Mouse (Mus musculus): ENCODE results near the gene Kcnd2. TPM values are rescaled to one million over a fixed set of nuclear protein-coding genes. Genes with fewer than 3 reads are reported as not detected.

Kcnd2 gene
- polyA plus RNA-seq, 1 experiment from 2014 or later: not detected

DNA sequence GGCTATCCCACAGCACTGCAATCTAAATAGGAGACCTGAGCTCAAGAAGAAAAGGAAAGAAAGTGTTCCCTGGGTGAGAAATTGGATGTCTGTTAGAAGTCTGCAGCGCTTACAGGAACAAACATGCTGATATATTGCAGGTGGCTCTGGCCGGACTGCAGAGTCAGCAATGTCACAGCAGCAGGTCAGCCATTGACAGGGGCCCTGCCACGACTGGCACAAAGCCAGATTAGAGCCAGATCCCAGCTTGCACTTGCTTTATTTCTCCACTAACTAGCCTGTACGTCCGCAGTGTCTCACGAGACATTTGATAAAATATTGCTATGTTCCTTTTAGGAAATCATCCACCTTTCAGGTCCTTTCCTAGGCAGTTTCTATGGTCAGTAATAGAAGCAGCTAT is 468.9 kb downstream of the Kcnd2 start:
- no peak for DNase-seq (ENCODE audit: low spot score)

DNA sequence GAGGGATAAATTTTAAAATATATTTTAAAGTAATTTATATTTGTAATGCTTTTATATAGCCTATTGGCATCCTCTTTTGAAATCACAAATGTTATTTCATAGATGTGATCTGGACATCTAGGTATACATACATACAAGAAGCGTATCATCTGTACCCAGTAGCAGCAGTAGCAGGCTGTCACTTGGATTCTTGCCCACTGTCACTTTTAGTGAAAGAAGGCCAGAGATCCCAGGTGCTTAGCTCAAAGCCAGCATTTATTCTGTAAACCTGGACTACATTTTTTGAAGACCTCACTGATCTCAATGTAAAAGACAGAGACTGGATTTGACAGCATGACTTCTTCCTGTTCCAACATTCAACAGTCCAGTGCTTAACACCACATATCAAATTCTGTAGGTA is 471.1 kb downstream of the Kcnd2 start:
- no peak for DNase-seq (ENCODE audit: low spot score)

DNA sequence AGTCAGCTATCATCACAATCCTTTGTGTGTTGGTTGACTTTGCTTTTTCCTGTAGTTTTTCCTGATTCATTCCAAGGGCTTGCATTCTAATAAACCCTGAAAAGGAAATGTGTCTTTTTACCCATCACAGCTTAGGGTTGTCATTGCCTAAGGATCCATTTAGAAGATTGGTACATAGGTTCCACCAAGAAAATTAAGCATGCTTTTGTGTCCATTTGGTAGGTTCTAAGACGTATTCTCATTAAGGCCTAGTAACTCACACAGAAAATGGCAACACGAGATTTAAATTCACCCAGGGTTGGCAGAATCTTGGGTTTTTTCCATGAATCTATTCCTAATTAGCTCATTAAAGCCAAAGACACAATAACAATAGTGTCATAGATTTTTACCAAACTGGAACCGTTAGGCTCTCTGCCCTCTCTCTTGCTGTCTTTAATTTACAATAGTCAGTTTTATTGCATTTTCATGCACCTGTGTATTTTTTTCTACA is 477.6 kb downstream of the Kcnd2 start:
- no peak for DNase-seq (ENCODE audit: low spot score)

DNA sequence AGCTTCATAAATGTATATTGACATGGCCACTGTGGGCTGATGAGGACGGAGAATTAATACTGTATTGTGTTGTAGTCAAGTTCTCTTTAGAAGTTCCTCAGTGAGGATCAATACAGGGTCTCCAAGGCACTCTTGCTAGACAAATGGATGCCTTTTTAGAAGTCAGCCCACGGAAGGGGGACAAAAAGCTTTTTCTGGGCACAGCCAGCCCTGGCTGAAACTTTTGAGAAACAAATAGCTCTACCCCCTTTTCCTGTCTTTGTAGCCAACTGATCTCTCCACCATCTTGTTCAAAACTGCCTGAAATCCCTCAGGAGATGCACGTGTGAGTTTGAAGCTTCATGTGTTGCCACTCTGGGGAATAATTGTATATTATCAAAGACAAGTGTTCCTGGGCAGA is 482.3 kb downstream of the Kcnd2 start:
- DNase-seq (ENCODE audit: low spot score): no peak

DNA sequence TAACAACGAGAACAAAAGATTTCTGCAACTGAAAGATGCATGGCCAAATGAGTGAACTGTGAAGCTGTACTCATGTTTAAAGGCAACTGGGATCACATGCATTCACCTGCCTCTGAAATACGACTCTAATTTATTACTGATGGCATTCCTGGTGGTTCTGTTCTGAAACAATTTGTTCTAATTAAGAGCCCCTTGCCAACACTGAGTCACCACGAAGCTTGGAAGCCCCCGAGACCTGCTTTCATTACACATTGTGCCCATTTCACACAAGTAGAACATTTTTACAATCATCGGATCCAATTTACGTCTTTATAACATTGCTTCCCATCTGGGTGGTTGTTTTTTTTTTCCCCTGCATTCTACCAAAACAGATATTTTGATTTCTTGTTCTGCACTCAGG is 485.8 kb downstream of the Kcnd2 start:
- DNase-seq (ENCODE audit: low spot score): no peak

DNA sequence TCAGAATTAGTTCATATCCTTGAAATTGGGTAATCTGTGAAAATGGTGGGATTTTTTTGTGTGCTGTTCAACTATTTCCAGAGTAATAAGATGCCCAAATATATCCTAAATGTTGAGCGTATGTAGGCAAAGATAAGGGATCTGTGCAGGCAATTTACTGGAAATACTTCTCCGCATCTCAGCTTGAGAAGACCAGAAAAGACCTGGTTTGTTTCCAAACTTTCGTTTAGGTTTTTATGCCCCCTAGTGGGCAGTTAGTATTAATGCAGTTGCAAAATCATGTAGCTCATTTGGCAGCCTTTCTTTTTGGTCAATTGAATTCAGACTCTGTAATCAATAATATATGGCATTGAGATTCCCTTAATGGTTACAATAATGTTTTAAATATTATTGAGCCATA is 493.9 kb downstream of the Kcnd2 start:
- DNase-seq (ENCODE audit: low spot score): peak; percentile 2

DNA sequence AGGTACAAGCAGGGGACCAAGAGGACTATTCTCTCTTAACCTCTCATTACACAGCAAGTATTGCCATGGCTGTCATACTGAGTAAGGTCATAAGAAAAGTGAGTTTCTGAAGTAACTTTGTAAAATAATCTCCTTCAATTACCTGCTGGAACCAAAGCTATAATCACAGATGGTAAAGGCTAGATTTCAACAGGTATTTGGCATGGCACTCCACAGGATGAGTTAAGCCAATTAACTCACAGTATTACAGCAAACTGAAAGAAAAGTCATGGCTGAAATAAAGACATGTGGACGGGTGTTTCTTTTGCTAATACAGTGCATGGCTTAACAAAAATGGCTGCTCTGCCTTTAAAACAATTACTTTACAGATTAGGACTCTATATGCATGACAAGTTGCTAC is 503.8 kb downstream of the Kcnd2 start:
- no peak for DNase-seq (ENCODE audit: low spot score)

DNA sequence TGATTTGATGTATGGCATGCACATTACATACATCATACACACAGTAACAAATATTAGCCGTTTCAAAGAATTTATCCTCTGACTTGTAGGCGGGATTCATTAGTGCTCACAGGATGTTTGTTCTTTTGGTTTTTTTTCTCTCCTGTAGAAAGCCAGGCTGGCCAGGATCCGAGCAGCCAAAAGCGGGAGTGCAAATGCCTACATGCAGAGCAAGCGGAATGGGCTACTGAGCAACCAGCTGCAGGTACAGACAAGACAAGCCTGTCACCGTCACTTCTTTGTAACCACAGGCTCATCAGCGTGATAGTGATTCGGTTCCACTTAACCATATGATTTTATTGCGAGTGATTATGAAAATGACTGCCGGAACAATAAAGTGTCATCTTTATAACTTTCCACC is 506.9 kb downstream of the Kcnd2 start:
- DNase-seq (ENCODE audit: low spot score): no peak

DNA sequence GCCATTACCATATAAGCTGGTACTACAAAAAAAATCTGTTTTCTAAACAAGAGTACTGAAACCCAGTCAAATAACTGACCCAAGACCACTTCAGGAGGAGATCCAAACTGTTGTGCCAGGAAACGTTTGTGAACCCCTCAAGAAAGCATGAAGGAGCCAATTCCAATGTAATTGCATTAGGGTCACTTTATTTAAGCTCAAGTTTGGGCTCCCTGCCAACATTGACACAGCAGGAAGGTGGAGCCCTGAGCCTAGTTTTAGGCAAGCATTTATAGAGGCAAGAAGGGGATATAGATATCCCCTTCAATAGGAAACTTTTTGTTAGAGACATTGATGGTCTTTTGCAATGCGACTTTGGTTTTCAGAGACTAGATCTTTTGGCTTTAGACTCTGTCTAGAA is 525.3 kb downstream of the Kcnd2 start:
- DNase-seq (ENCODE audit: low spot score): no peak

DNA sequence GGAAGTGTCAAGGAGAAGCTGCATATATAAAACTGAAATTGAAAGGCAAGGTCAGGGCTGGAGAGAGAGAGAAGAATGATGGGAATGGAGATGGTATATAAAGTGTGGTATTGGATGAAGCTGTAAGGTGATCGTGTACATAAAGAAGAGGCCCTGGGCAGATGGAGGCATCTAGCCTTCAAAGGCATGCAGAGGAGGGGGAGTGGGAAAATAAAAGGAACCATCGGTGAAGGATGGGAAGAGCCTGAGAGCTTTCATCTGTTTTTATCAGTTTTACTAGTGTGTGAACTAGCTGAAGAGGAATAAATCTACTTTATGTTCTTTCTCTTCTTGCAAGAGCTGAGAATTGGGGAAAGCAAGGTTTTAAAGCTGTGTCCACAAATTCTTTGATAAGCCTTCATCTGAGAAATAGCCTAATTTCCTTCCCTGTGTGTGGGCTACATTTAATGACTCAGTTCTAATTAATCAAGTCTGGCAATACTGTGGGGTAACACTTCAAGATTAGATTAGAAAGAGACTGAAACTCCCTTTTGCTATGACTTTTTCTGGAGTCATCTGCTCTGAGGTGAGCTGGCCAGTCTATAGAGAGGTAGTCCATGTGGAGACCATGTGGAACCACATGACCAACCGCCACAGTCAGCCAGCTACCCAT is 529.4 kb downstream of the Kcnd2 start:
- DNase-seq (ENCODE audit: low spot score): no peak

DNA sequence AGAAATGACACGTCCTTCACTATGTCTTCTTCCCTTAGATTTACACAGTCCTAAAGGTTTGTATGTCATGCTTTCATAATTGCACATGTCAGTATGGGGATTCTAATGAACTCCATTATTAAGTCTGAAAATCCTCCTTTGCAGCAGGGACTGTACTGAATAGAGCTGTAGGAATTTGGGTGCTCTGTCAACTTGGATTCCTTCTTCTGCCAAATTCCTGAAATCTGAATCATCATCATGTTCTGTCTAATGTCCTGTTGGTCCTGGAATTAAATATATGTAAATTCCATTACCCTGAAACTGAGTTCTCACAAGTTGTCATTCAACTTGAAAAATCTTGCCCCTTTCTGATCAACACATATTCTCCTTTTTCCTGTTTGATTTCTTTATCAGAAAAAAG is 532.2 kb downstream of the Kcnd2 start:
- DNase-seq (ENCODE audit: low spot score): no peak

DNA sequence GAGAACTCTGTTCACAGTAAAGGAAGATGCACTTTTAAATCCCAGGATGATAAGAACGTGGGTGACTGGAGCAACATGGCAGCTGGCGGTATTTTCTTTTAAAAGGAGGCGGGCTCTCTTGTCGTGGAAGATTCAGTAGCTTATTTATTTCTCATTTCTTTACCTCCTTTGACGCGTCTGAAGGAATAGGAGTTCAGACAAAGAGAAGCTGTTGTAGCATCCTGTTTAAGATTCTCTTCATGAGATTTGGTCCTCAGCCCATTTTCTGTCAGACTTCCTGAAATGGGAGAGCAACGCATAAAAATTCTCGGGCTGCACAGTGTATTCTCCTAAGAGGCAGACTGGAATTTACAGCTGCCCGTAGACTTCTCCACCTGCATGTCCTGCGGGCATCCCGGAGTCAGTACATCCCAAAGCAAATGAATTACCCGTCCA is 552.5 kb downstream of the Kcnd2 start:
- no peak for DNase-seq (ENCODE audit: low spot score)

DNA sequence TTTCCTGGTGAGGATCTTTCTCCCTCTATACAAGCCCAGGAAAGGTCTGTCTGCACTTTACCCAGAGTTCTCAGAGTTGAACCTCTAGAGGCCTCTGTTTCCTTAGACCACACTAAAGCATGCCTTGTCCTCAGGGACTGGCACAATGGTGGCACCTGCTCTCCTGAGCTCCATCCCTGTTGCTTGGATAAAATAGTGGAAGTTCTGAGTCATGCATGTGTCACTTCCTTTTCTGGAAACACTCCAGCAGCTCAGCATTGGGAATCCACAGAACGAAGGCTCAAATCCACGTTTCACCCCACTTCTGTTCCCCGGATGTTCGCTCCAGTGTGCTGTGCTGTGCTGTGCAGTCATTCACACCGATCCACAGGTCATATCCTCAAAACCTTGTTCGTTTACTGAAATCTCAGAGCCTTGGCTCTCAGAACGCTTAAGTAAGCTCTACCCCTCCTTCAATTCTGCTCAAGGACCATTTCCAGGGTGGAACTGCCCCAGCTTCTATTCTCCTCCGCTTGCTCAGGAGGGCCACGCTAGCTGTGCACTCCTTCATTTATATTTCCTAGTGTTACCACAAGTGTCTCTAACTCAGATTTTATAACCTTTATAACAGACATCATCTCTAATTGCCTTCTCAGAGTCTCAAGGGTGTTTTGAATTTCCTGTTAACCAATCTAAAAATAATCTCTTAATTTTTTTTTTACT is 553.6 kb downstream of the Kcnd2 start:
- DNase-seq (ENCODE audit: low spot score): no peak

DNA sequence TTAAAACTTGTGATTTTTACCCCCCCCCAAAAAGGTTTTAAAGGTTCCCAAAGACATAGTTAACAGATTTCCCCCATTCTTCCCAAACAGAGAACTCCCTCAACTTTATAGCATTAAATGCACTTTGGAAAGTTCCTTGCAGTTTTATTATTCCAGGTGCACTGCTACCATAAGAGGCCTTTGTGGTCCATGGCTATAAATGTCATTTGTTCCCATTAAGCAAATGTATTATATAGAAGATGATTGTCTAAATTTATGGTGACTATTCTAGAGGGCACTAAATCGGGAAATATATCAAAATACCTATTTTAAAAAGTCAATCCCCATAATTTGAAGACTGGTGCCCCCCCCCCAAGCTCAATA is 554.1 kb downstream of the Kcnd2 start:
- no peak for DNase-seq (ENCODE audit: low spot score)

DNA sequence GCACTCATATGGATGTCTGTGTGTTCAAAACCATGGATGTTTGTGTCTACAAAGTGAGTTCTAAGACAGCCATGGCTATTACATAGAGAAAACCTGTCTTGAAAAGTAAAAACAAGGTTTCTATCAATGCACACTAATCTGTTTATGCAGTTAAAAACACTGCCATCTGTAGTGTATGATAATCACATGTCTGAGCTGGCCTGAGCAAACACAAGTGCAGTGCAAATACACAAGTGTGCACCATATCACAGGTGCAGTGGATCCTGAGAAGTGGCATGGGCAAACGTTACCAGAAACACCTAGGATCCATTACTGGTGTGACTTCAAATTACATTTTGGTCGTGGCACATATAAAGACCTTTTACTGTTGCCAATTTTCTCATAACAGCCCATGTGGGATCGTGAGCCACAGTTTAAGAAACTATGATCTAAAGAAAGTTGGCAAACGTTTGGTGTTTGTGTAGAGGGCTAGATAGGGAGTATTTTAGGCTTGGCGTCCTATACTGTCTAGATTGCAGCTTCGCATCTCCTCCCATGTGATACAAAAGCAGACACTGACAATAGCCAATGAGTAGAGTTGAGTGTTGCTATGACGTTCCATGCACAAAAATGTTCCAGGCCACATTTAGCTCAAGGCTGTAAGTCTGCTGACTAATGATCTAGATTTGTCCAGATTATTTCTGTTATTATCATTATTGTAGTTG is 559.1 kb downstream of the Kcnd2 start:
- DNase-seq (ENCODE audit: low spot score): no peak

Measured in thymus, postnatal 0 days (tissue).